Mouse (Mus musculus) kidney, adult 9 months (tissue): Measurements from ENCODE around the gene Myrip.

ENCODE experiments used
- DNase-seq: peaks from one replicate; pipeline ENCODE4 v3.0.0; 2022

The Myrip gene

DNA sequence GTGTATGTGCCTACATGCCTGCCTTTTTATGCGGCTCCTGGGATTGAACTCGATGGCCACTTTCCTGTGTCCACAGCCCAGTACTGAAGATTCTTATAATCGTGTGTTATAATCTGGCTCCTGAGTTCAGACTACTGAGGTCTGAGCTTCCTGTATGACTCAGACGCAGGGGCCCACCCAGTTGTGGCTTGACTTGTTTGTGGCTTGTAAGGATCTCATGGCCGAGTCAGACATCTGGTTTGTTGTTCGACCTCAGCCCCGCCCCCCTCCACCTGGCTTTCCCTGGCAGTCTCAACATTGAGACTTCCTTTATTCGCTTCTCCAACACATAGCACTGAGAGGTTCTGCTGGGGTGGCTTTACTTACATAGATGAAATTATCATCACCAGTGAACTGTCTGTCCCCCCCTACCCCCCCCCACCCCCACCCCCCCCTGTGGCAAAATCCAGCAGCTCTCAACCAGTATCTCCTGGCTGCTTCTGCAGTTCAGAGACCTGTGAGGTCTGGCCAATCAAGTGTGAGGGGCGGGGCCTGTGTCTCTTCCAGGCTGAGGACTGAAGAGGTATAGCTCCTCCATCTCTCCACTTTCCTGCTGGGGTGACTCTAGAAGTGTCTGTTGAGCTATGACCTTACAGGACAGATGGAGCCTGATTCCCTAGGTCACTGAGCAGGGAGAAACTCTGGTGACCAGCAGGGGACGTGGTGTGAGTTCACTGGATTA, 38.8 kb downstream of the Myrip start:
- DNase-seq, result no peak

DNA sequence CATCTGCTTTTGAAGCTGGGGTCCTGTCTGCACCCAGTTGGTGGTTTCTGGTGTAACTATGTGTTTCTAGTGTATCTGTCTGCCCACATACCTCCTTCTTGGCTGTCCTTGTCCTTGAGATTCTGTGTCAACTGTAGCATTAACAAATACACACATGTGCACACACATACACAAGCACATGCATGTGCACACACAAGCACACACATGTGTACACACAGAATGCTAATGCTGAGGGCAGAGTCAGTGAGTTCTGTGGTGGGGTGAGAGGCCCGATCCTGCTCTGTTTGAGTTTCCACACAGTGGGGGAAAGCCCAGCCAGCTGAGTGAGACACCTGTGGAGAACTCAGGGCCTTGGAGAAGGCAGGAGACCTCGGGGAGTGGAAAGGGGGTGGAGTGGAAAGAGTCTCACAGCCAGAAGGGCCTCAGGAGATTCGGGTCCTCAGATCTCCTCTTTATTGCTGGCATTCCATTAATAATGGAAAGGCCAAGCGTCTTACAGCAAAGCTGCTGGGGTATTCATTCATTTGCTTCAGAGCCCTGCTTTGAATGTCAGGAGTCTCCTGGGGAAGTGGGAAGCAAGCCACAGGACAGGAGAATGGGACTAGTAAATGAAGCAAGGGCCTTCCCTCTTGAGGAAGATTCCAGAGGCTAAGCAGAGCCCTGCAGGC, 41.9 kb downstream of the Myrip start:
- no peak for DNase-seq

DNA sequence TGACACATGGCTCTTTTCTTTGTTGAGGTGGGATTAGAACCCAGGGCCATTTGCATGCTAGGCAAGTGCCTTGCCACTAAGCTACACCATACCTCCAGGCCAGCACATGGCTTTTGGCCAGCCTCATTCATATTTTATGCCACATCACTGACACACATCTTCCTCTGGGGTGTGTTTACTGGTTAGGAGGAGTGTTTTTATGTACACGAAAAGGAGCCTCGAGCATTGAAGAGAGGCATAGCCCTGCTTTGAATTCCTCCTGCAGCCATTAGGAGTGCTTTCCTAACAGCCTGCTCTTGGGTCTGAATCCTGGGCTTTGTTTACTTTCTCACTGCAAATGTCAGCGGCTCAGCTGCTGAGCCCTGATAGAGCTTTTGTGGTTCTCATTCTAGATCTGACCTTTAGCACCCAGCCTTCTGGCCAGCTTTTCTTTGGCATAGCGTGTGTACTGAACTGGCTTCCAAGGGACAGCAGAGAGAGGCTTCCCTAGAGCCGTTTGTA, 44.4 kb downstream of the Myrip start:
- peak; percentile 51 for DNase-seq

GRCm38 (mm10) chr9:120349145-120349544, 47.8 kb downstream of the Myrip start:
- DNase-seq, result peak; percentile 19

GRCm38 (mm10) chr9:120350346-120350745, 49.0 kb downstream of the Myrip start:
- DNase-seq, result peak; percentile 20

DNA sequence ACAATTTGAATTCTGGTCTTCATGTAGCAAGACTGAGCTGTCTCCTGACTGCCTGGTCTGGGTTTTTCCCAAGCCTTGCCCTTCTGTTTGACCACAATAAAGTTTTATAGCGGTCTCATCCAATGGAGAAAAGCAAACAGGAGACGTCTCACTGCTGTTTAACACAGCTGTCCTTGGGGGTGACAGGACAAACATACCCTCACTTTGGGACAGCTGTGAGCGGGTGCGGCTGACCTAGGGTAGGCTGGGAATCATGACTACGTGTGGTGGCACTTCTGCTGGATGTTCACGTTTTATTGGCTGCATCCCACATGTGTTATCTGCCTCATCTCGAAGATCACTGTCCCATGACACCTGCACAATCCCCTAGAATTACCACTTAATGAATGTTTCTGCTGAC, 49.7 kb downstream of the Myrip start:
- DNase-seq, result no peak

DNA sequence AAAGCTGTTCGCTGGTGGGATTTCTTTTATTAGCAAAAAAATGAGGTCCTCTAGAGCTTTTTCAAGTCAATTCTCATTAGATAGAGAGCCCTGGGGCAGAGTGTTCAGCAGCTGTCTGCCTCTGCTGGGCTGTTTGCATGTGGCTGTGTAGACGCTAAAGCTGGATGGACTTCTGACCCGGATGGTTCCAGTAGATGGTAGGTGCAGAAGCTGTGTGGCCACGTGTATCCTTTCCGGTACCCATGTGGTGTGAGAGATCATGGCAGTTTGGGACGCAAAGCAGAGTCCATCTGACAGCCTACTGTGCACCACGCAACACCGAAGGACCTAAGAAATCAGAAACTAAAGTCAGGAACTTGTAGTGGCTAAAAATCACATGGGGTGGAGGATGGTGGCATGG, 50.2 kb downstream of the Myrip start:
- no peak for DNase-seq

DNA sequence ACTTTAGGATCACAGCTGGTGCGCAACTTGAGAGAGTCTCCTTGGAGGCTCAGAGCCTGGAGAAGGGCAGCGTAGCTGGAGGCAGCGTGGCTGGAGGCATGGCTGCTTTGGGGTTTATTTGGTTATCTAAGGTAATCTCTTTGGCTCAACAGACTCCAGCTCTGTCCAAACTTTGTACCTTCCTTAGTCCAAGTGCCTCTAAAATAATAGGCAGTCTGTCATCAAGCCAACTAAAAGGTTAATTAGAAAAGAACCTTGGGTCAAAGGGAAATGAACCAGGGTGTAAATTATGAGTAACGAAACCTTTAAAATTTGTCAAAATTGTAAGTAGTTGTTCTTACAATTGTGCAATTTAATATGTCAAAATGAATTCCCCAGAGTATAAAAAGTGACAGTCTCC, 51.7 kb downstream of the Myrip start:
- peak; percentile 50 for DNase-seq

DNA sequence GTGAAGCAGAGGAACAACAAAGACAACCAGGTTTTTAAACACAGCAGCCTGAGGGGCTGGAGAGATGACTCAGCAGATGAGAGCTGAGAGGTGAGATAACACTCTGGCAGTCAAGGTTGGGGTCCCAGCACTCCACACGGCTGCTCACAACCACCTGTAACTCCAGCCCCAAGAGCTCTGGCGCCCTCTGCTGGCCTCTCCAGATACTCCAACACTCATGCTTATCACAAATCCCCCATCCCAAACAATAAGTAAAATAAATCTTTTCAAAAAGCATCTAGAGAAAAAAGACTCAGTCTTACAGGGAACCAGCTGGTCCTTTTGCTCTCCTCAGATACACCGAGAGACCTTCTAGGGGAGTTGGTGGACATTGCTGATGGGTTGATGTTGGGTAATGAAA, 52.7 kb downstream of the Myrip start:
- DNase-seq, result no peak

DNA sequence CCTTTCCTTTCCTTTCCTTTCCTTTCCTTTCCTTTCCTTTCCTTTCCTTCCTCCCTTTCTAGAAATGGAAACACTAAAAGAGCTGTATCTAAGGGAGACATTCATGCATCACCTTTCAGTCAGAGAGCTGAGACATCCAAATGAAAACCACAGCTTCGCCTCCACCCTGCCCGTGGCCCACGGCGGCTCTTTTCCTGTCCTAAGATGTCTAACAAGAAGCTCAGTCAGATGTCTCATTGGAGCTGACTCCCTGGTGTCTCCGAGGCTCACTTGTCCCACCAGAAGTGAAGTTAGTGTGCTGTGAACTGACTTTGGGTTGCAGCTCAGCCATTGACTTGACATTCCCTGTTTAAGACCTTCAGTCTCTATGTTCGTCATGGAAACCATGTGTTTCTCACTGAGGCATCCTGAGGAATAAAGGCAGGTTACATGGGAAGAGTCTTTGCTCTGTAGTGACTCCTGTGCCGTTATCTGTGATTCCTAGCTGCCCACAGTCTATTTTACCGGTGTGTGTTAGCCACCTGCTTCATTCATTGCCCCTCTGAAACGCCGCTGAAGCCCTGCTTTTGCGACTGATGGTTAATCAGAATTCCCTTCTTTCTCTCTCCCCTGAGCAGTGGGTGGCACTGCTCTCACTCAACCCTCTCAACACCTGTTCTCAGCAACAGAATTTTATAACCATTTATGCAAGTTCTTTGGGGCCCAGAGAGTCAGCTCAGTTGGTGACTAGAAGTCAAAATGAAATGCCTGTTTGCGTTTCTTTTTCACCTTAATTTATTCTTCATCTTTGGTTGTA, 53.4 kb downstream of the Myrip start:
- no peak for DNase-seq

DNA sequence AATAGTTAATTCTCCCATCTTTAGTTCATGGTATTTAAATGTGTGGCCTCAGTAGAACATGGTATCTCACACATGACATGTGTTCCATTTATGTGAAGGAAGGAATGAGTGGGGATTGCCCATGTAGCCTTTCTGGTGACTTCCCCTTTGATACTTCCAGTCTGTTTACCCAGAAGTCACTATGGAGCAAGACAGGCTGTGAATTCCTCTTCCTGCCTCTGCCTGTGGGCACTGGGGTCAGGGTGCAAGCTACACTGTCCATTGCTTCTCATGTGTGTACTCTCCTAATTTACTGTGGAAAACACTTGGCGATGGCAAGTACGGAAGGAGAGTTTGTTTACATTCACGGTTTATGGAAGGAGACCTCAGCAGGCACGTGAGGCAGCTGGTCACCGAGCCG, 55.2 kb downstream of the Myrip start:
- no peak for DNase-seq

- DNase-seq, result no peak
Observed at GRCm38 (mm10) chr9:120358060-120358459, 56.7 kb downstream of the Myrip start.

DNA sequence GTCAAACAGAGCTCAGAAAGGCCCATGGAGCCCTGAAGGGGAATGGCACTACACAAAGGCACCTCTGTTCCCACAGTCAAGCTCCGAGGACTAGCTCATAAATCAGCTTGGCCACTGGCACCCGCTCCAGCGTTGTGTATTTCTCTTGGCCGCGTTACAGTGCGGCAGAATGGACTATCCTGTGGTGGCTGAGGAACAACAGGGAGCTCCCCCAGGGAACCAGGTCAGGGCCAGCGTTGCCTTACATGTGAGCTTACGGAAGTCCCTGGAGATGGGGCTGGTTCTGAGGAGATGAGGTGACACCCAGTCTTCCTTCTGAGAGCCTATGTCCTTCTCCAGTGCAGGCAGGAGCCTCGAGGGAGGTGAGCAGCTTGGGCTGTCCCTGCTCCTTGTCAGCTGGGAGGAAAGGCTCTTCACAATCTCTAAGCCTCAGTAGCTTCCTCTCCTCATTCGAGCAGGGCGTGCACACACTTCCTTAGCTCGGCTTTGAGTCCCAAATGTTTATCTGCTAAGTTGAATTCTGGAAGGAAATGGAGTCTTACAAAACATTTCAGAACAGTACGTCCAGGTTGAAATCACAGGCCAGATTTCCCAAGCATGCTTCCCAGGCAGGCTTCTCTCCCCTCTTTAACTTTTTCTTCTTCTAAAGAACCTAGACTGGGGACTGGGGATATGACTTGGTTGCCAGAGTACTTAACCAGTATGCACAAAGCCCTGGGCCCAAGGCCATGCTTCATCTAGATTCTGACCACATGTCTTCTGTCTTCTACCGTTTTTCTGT, 59.3 kb downstream of the Myrip start:
- peak; percentile 74 for DNase-seq

DNA sequence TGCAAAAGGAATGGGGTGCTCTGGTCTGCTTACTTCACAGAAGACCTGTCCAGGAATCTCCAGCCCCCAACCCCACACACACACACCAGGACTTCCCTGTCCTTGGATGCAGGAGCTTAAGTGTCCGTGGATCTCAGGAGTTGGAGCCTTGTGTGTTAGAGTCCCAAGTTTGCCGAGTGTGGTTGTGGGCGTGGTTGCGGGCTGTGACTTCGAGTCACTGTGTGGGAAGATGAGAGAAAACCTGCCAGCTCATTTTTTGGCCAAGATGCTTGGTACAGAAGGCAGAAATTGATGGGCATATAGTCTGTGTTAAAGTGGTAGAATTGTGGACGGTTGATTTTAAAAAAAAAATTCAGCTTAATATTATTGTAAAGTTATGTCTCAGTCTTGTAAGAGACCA, 60.3 kb downstream of the Myrip start:
- no peak for DNase-seq

GRCm38 (mm10) chr9:120362684-120363083, 61.4 kb downstream of the Myrip start:
- no peak for DNase-seq

DNA sequence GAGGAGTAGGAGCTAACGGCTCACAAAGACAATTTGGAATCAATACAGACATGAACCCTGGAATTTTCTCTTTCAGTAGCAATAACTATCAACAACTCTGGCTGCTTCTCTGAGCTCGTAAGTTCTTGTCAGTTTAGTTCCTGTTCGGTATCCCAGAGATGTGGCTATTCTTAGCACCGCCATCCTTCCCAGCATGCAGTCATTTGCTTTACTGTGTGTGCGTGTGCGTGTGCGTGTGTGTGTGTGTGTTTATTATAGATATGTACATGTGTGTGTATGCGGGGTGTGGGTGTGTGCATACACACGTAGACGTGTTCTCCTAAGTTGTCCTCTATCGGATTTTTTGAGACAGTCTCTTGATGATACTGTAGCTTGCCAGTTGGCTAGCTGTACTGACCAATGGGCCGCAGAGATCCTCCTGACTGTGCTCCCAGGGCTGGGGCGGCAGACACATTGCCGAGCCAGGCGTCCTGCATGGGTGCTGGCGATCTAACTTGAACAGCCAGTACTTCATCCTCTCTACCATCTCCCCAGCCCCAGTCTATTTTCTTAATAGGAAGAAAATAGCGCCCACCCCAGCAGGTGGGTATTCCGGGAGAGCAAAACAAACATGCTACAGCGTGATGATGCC, 63.5 kb downstream of the Myrip start:
- no peak for DNase-seq

DNA sequence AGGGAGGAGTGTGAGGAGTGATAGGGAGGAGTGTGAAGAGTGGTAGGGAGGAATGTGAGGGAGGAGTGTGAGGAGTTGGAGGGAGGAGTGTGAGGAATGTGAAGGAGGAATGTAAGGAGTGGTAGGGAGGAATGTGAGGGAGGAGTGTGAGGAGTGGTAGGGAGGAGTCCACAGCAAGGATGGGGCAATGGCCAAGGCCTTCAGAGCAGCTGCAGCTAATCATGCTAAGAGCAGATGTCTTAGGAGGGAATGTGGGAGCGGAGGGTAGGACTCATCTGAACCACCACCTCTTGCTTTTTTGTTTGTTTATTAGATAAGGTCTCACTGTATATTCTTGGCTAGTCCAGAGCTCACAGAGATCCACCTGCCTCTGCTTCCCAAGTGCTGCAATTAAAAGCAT, 66.2 kb downstream of the Myrip start:
- no peak for DNase-seq

DNA sequence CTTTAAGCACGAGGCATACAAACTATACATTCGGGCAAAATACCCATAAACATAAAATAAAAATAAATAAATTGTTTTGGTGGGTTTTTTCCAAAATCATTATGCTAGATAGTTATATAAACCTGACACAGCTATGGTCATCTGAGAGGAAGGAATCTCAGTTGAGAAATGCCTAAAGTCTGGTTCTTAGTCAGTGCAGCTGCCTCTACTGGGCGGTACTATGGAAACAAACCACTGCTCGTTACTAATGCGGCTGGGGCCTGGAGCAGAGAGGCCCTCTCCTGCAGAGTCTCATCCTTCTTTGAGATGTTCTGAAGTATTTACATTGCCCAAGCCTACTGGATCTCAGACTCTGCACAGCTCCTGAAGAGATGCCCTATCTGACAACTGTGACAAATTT, 70.3 kb downstream of the Myrip start:
- no peak for DNase-seq

GRCm38 (mm10) chr9:120372347-120372746, 71.0 kb downstream of the Myrip start:
- no peak for DNase-seq

DNA sequence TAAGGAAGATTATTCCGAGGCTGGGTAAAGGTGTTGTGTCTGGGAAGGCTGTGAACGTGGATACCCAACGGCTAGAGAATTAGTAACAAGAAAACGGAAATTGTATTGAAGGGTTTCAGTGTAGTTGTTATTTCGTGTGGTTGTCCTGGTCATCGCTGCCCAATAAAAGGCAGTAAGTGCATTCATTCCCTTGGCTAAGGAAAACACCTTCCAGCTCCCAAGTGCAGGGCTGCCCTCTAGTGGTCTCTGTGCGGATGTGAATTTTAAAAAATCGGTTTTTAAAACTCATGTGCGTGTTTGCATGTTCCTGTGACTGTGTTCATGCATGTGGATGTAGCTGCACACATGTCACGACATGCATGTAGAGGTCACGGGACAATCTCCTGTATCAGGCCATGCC, 76.4 kb downstream of the Myrip start:
- peak; percentile 49 for DNase-seq

DNA sequence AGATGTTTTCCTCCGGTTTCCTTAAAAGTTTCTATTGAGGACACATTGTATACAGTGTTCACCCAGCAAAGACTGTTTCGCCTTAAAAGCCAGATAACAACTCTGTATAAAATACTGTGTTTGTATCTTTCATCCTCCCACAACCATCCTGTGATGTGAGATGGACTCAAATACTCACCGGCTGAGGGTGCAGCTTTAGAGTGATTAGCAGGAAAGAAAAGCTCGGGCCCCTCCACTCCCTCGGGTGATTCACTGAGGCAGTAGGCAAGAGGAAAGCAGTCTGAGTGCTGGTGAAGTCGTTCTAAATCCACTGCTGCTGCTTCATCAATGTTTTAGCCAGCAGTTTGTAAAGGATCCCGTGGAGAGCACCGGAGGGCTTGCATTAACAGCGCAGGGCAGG, 93.9 kb downstream of the Myrip start:
- DNase-seq, result no peak

- no peak for DNase-seq
Observed at GRCm38 (mm10) chr9:120396579-120397185, 95.4 kb downstream of the Myrip start.
